Mouse (Mus musculus) CH12.LX (cell line): ENCODE measurements around the gene Myocd. TPM values are rescaled to one million over a fixed set of nuclear protein-coding genes. Genes with fewer than 3 reads are reported as not detected.

Experiments used
- DNase-seq: peaks from one replicate; pipeline ENCODE4 v3.0.0-alpha.2; 2013; ENCODE audit errors: extremely low read depth
- H3K27ac ChIP-seq: 2 replicates; pipeline ENCODE4 v1.5.1; 2012; ENCODE audit warnings: low read depth, mild to moderate bottlenecking, control low read depth, moderate library complexity; ENCODE audit not compliant: insufficient read depth
- H3K27me3 ChIP-seq: replicated peaks from 2 replicates; pipeline ENCODE3; 2012; ENCODE audit warnings: inconsistent platforms
- H3K36me3 ChIP-seq, 2 experiments: replicated peaks in 1 of 2; 2 replicates each; pipeline versions ENCODE3 to v1.6.1; 2012; ENCODE audit warnings: inconsistent platforms in 1 of 2, low read length in 1 of 2, mild to moderate bottlenecking in 1 of 2, mixed read lengths in 1 of 2, moderate library complexity in 1 of 2; ENCODE audit not compliant: control insufficient read depth in 1 of 2, insufficient read depth in 1 of 2
- H3K4me1 ChIP-seq, 2 experiments: 2 replicates each; pipeline ENCODE4 v1.6.1; 2012; ENCODE audit warnings: inconsistent platforms in 1 of 2, moderate library complexity in 1 of 2; ENCODE audit not compliant: insufficient read depth in 2 of 2, control insufficient read depth in 1 of 2
- H3K4me2 ChIP-seq: 2 replicates; pipeline ENCODE4 v1.6.1; 2012; ENCODE audit warnings: low read depth, mild to moderate bottlenecking, control low read depth; ENCODE audit not compliant: poor library complexity, insufficient read depth, severe bottlenecking
- H3K4me3 ChIP-seq, 3 experiments: fragments of 150-350 bp in 1 of 3; sonication (generic) in 1 of 3; replicated peaks in 1 of 3; 2 replicates each; pipeline versions ENCODE3 to v1.5.1; 2011 to 2012; ENCODE audit warnings: low read depth in 2 of 3, low read length in 2 of 3, mild to moderate bottlenecking in 2 of 3, moderate library complexity in 2 of 3, control low read depth in 1 of 3, improper control_type of control experiment in 1 of 3, inconsistent platforms in 1 of 3, mixed read lengths in 1 of 3; ENCODE audit not compliant: poor library complexity in 1 of 3
- H3K79me2 ChIP-seq: replicated peaks from 2 replicates; pipeline ENCODE4 v1.6.1; 2012; ENCODE audit warnings: mild to moderate bottlenecking, moderate library complexity; ENCODE audit not compliant: control insufficient read depth, poor library complexity, insufficient read depth, severe bottlenecking; ENCODE audit errors: extremely low read depth
- H3K9ac ChIP-seq: 2 replicates; pipeline ENCODE4 v1.6.1; 2012; ENCODE audit warnings: low read depth, mild to moderate bottlenecking, control low read depth, moderate library complexity; ENCODE audit not compliant: insufficient read depth
- H3K9me3 ChIP-seq: replicated peaks from 2 replicates; pipeline ENCODE3; 2012; ENCODE audit warnings: low read length, inconsistent platforms, mixed read lengths
- CHD2 ChIP-seq: IDR thresholded peaks from 2 replicates; pipeline ENCODE4 v1.6.1; 2011; ENCODE audit warnings: low read length, improper control_type of control experiment
- ELF1 ChIP-seq: IDR thresholded peaks from 2 replicates; pipeline ENCODE4 v1.6.1; 2014; ENCODE audit warnings: low read depth, mild to moderate bottlenecking, inconsistent platforms, low read length, improper control_type of control experiment
- ETS1 ChIP-seq: conservative IDR thresholded peaks from 2 replicates; pipeline ENCODE4 v1.6.1; 2012; ENCODE audit warnings: low read depth, mild to moderate bottlenecking, inconsistent platforms, low read length, improper control_type of control experiment, moderate library complexity
- GABPA ChIP-seq: IDR thresholded peaks from 2 replicates; pipeline ENCODE4 v1.6.1; 2012; ENCODE audit warnings: low read depth, low read length, improper control_type of control experiment, inconsistent platforms; ENCODE audit not compliant: insufficient replicate concordance
- HCFC1 ChIP-seq: IDR thresholded peaks from 2 replicates; pipeline ENCODE4 v1.6.1; 2012; ENCODE audit warnings: low read depth, mild to moderate bottlenecking, inconsistent platforms, low read length, improper control_type of control experiment
- IRF4 ChIP-seq: IDR thresholded peaks from 2 replicates; pipeline ENCODE4 v1.6.1; 2014; ENCODE audit warnings: low read depth, mild to moderate bottlenecking, inconsistent platforms, low read length, improper control_type of control experiment
- JUND ChIP-seq: conservative IDR thresholded peaks from 2 replicates; pipeline ENCODE4 v1.6.1; 2011; ENCODE audit warnings: low read depth, low read length, improper control_type of control experiment
- KAT2A ChIP-seq: IDR thresholded peaks from 2 replicates; pipeline ENCODE4 v1.6.1; 2012; ENCODE audit warnings: low read length, improper control_type of control experiment, inconsistent platforms; ENCODE audit not compliant: insufficient replicate concordance
- MAFK ChIP-seq: IDR thresholded peaks from 2 replicates; pipeline ENCODE4 v1.6.1; 2011; ENCODE audit warnings: low read length, improper control_type of control experiment; ENCODE audit not compliant: insufficient replicate concordance
- MEF2A ChIP-seq: IDR thresholded peaks from 2 replicates; pipeline ENCODE4 v1.6.1; 2014; ENCODE audit warnings: low read depth, mild to moderate bottlenecking, inconsistent platforms, low read length, improper control_type of control experiment, borderline replicate concordance
- MXI1 ChIP-seq: IDR thresholded peaks from 2 replicates; pipeline ENCODE4 v1.6.1; 2011; ENCODE audit warnings: mild to moderate bottlenecking, low read depth, low read length, improper control_type of control experiment
- NELFE ChIP-seq: IDR thresholded peaks from 2 replicates; pipeline ENCODE4 v1.6.1; 2011; ENCODE audit warnings: low read depth, low read length, improper control_type of control experiment
- POLR2A ChIP-seq: IDR thresholded peaks from 2 replicates; pipeline ENCODE4 v1.6.1; 2011; ENCODE audit warnings: low read depth, mild to moderate bottlenecking, improper control_type of control experiment, low read length
- RAD21 ChIP-seq: IDR thresholded peaks from 2 replicates; pipeline ENCODE4 v1.6.1; 2011; ENCODE audit warnings: low read depth, mild to moderate bottlenecking, low read length, improper control_type of control experiment, moderate library complexity
- RCOR1 ChIP-seq: conservative IDR thresholded peaks from 2 replicates; pipeline ENCODE4 v1.6.1; 2012; ENCODE audit warnings: low read depth, mild to moderate bottlenecking, inconsistent platforms, low read length, improper control_type of control experiment
- SMC3 ChIP-seq: IDR thresholded peaks from 2 replicates; pipeline ENCODE4 v1.6.1; 2011; ENCODE audit warnings: low read depth, low read length, improper control_type of control experiment
- TBP ChIP-seq: conservative IDR thresholded peaks from 2 replicates; pipeline ENCODE4 v1.6.1; 2011; ENCODE audit warnings: low read depth, low read length, improper control_type of control experiment
- TCF12 ChIP-seq: IDR thresholded peaks from 2 replicates; pipeline ENCODE4 v1.6.1; 2014; ENCODE audit warnings: low read depth, mild to moderate bottlenecking, inconsistent platforms, low read length, improper control_type of control experiment
- UBTF ChIP-seq: IDR thresholded peaks from 2 replicates; pipeline ENCODE4 v1.6.1; 2012; ENCODE audit warnings: low read depth, mild to moderate bottlenecking, inconsistent platforms, low read length, improper control_type of control experiment, moderate library complexity
- USF2 ChIP-seq: conservative IDR thresholded peaks from 2 replicates; pipeline ENCODE4 v1.6.1; 2011; ENCODE audit warnings: low read depth, low read length, improper control_type of control experiment
- ZC3H11A ChIP-seq: IDR thresholded peaks from 2 replicates; pipeline ENCODE4 v1.6.1; 2012; ENCODE audit warnings: low read depth, mild to moderate bottlenecking, inconsistent platforms, low read length, improper control_type of control experiment
- dilution Hi-C: fragments of 300-500 bp; cut with MboI; formaldehyde crosslinking; loops from 2 replicates; pipeline ENCODE4 v1.14.3; 2020; ENCODE audit warnings: low sequenced_read_pairs; ENCODE audit not compliant: extremely low pct_unique_long_range_greater_than_20kb, extremely low pct_ligation_motif_present
- in situ Hi-C: fragments of 300-500 bp; cut with MboI; formaldehyde crosslinking; loops from 3 replicates; pipeline ENCODE4 v1.14.3; 2019; ENCODE audit warnings: low sequenced_read_pairs, low pct_ligation_motif_present, low pct_unique_long_range_greater_than_20kb, mixed read lengths
- polyA plus RNA-seq: library from polyadenylated mRNA; unstranded; fragments of >175 nt; gene quantifications from 2 replicates; pipeline ENCODE4 v1.2.1, GENCODE M21; 2012; ENCODE audit warnings: low read depth; ENCODE audit not compliant: insufficient read length
- total RNA-seq, 2 experiments: library from RNA; depleted of rRNA; stranded (reverse); fragments of 300-350 nt in 1 of 2; fragments of >200 nt in 1 of 2; gene quantifications; 2 replicates each; pipeline ENCODE4 v1.2.3; 2012 to 2014

The Myocd gene
- total and polyA plus RNA-seq, 3 experiments = not detected

DNA sequence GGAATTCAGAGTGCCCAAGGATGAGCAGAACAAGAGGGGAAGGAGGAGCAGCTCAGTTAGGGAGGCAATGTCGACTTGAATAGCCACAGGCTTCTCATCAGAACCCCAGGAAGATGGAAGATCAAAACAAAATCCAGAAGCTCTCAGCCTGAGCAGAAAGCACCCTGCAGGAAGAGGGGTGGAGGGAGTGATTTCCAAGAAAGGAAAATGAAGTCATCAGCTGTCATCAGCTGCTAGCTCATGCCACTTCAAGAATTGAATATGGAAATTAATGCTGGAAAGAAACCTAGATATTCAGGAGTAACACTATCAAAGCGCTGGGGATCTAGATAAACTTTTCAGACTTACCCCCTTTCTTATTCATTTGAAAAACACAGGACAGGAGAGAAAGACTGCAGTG, 34.4 kb downstream of the Myocd start:
- Histone ChIP-seq H3K27ac (no peak overlapping the region), H3K9ac (no peak overlapping the region), H3K36me3 (no peaks in the 10 kb centered on the region), H3K4me2 (no peak overlapping the region), H3K4me3 (no peak overlapping the region), H3K9me3 (no peaks in the 10 kb centered on the region), H3K79me2 (no peaks in the 10 kb centered on the region), H3K27me3 (no peaks in the 10 kb centered on the region), H3K4me1 (peaks cover 5 to 43% of the 10 kb centered on the region in 2 experiments)
- in situ Hi-C loops (no loop called here), dilution Hi-C loops (no loop called here)
- no peak for DNase-seq
- TF ChIP-seq USF2 (no peak), ZC3H11A (no peak), MEF2A (no peak), CHD2 (no peak), JUND (no peak), RCOR1 (no peak), KAT2A (no peak), UBTF (no peak), NELFE (no peak), GABPA (no peak), IRF4 (no peak), ELF1 (no peak), SMC3 (no peak)

- Histone ChIP-seq H3K4me2 (no peak overlapping the region), H3K9ac (no peak overlapping the region), H3K27me3 (no peaks in the 10 kb centered on the region), H3K9me3 (no peaks in the 10 kb centered on the region), H3K4me1 (peaks cover 3 to 22% of the 10 kb centered on the region in 2 experiments), H3K27ac (no peak overlapping the region), H3K79me2 (no peaks in the 10 kb centered on the region), H3K36me3 (no peaks in the 10 kb centered on the region), H3K4me3 (no peak overlapping the region)
- TF ChIP-seq POLR2A = no peak
- TF ChIP-seq MAFK = no peak
- in situ Hi-C loops (no loop called here), dilution Hi-C loops (no loop called here)
- DNase-seq = no peak
These were observed 38.0 kb downstream of the Myocd start for GRCm38 (mm10) chr11:65231771-65232170.

- no peak for DNase-seq
- in situ Hi-C loops (no loop called here), dilution Hi-C loops (no loop called here)
- no peaks in the 10 kb centered on the region for H3K36me3 ChIP-seq
- H3K27ac ChIP-seq = no peak overlapping the region
- H3K9ac ChIP-seq = no peak overlapping the region
- no peak overlapping the region for H3K4me3 ChIP-seq
- H3K9me3 ChIP-seq = no peaks in the 10 kb centered on the region
- H3K4me1 ChIP-seq = peaks cover 0 to 8% of the 10 kb centered on the region in 2 experiments; a peak in 1 of 4 replicates
- no peak overlapping the region for H3K4me2 ChIP-seq
- TF ChIP-seq MEF2A (no peak), TBP (no peak), MXI1 (no peak), RCOR1 (no peak), HCFC1 (no peak), JUND (no peak), RAD21 (no peak), TCF12 (no peak), NELFE (no peak), ETS1 (no peak)
- H3K79me2 ChIP-seq = no peaks in the 10 kb centered on the region
- no peaks in the 10 kb centered on the region for H3K27me3 ChIP-seq
These were observed 43.0 kb downstream of the Myocd start for GRCm38 (mm10) chr11:65226766-65227165.
